Mouse (Mus musculus) bone marrow macrophage, adult 2 months (primary cell): ENCODE data around the gene Top3a.

Experiments
- CTCF ChIP-seq: IDR thresholded peaks from 2 replicates; pipeline ENCODE4 v1.5.1; 2012; ENCODE audit warnings: low read depth, mild to moderate bottlenecking, low read length, moderate library complexity
- POLR2A ChIP-seq: IDR thresholded peaks from 2 replicates; pipeline ENCODE4 v1.6.1; 2012; ENCODE audit warnings: mild to moderate bottlenecking, low read depth, low read length, borderline replicate concordance

- TF ChIP-seq POLR2A (no peak), CTCF (no peak)
Measured at GRCm38 (mm10) chr11:60698806-60699523, 78.2 kb downstream of the Top3a start.
